Mouse (Mus musculus): ENCODE data around the gene Tmem130. TPM values are rescaled to one million over a fixed set of nuclear protein-coding genes. Genes with fewer than 3 reads are reported as not detected.

Tmem130 gene
- total RNA-seq, 2 experiments from 2014 or later, result 1.6 TPM; not detected in 1

Other genes with a start within 250 kb of the Tmem130 start
- gene Nptx2, start 215.9 kb downstream of the Tmem130 start, total RNA-seq (2014; fragmentation: Nextera tagmentation), result not detected in 2 replicates
- gene Nptx2, start 215.9 kb downstream of the Tmem130 start, total RNA-seq (2017), result not detected in 2 replicates
- gene Trrap, start 5.9 kb upstream of the Tmem130 start, total RNA-seq (2014; fragmentation: Nextera tagmentation), result 76.4 and 91.5 TPM in 2 replicates
- gene Trrap, start 5.9 kb upstream of the Tmem130 start, total RNA-seq (2017), result 43.8 and 48.9 TPM in 2 replicates
- gene Smurf1, start 204.0 kb upstream of the Tmem130 start, total RNA-seq (2014; fragmentation: Nextera tagmentation), result 2.0 and 5.9 TPM in 2 replicates
- 3.4 and 4.6 TPM in 2 replicates for gene Smurf1, start 204.0 kb upstream of the Tmem130 start, total RNA-seq (2017)